Mouse (Mus musculus) CH12.LX (cell line): ENCODE data around the gene Kcne1l. TPM values are rescaled to one million over a fixed set of nuclear protein-coding genes. Genes with fewer than 3 reads are reported as not detected.

Source experiments
- DNase-seq: peaks from one replicate; pipeline ENCODE4 v3.0.0-alpha.2; 2013; ENCODE audit errors: extremely low read depth
- H3K27ac ChIP-seq: 2 replicates; pipeline ENCODE4 v1.5.1; 2012; ENCODE audit warnings: low read depth, mild to moderate bottlenecking, control low read depth, moderate library complexity; ENCODE audit not compliant: insufficient read depth
- H3K27me3 ChIP-seq: replicated peaks from 2 replicates; pipeline ENCODE3; 2012; ENCODE audit warnings: inconsistent platforms
- H3K36me3 ChIP-seq, 2 experiments: replicated peaks in 1 of 2; 2 replicates each; pipeline versions ENCODE3 to v1.6.1; 2012; ENCODE audit warnings: inconsistent platforms in 1 of 2, low read length in 1 of 2, mild to moderate bottlenecking in 1 of 2, mixed read lengths in 1 of 2, moderate library complexity in 1 of 2; ENCODE audit not compliant: control insufficient read depth in 1 of 2, insufficient read depth in 1 of 2
- H3K4me1 ChIP-seq, 2 experiments: 2 replicates each; pipeline ENCODE4 v1.6.1; 2012; ENCODE audit warnings: inconsistent platforms in 1 of 2, moderate library complexity in 1 of 2; ENCODE audit not compliant: insufficient read depth in 2 of 2, control insufficient read depth in 1 of 2
- H3K4me2 ChIP-seq: 2 replicates; pipeline ENCODE4 v1.6.1; 2012; ENCODE audit warnings: low read depth, mild to moderate bottlenecking, control low read depth; ENCODE audit not compliant: poor library complexity, insufficient read depth, severe bottlenecking
- H3K4me3 ChIP-seq, 3 experiments: fragments of 150-350 bp in 1 of 3; sonication (generic) in 1 of 3; replicated peaks in 1 of 3; 2 replicates each; pipeline versions ENCODE3 to v1.5.1; 2011 to 2012; ENCODE audit warnings: low read depth in 2 of 3, low read length in 2 of 3, mild to moderate bottlenecking in 2 of 3, moderate library complexity in 2 of 3, control low read depth in 1 of 3, improper control_type of control experiment in 1 of 3, inconsistent platforms in 1 of 3, mixed read lengths in 1 of 3; ENCODE audit not compliant: poor library complexity in 1 of 3
- H3K79me2 ChIP-seq: replicated peaks from 2 replicates; pipeline ENCODE4 v1.6.1; 2012; ENCODE audit warnings: mild to moderate bottlenecking, moderate library complexity; ENCODE audit not compliant: control insufficient read depth, poor library complexity, insufficient read depth, severe bottlenecking; ENCODE audit errors: extremely low read depth
- H3K9ac ChIP-seq: 2 replicates; pipeline ENCODE4 v1.6.1; 2012; ENCODE audit warnings: low read depth, mild to moderate bottlenecking, control low read depth, moderate library complexity; ENCODE audit not compliant: insufficient read depth
- H3K9me3 ChIP-seq: replicated peaks from 2 replicates; pipeline ENCODE3; 2012; ENCODE audit warnings: low read length, inconsistent platforms, mixed read lengths
- CHD1 ChIP-seq: IDR thresholded peaks from 2 replicates; pipeline ENCODE4 v1.6.1; 2012; ENCODE audit warnings: low read depth, low read length, improper control_type of control experiment, inconsistent platforms
- E2F4 ChIP-seq: IDR thresholded peaks from 2 replicates; pipeline ENCODE4 v1.6.1; 2011; ENCODE audit warnings: low read depth, low read length, improper control_type of control experiment; ENCODE audit not compliant: insufficient replicate concordance
- EP300 ChIP-seq: IDR thresholded peaks from 2 replicates; pipeline ENCODE4 v1.6.1; 2011; ENCODE audit warnings: low read length, improper control_type of control experiment
- ETS1 ChIP-seq: conservative IDR thresholded peaks from 2 replicates; pipeline ENCODE4 v1.6.1; 2012; ENCODE audit warnings: low read depth, mild to moderate bottlenecking, inconsistent platforms, low read length, improper control_type of control experiment, moderate library complexity
- GABPA ChIP-seq: IDR thresholded peaks from 2 replicates; pipeline ENCODE4 v1.6.1; 2012; ENCODE audit warnings: low read depth, low read length, improper control_type of control experiment, inconsistent platforms; ENCODE audit not compliant: insufficient replicate concordance
- HCFC1 ChIP-seq: IDR thresholded peaks from 2 replicates; pipeline ENCODE4 v1.6.1; 2012; ENCODE audit warnings: low read depth, mild to moderate bottlenecking, inconsistent platforms, low read length, improper control_type of control experiment
- IRF4 ChIP-seq: IDR thresholded peaks from 2 replicates; pipeline ENCODE4 v1.6.1; 2014; ENCODE audit warnings: low read depth, mild to moderate bottlenecking, inconsistent platforms, low read length, improper control_type of control experiment
- JUN ChIP-seq: IDR thresholded peaks from 2 replicates; pipeline ENCODE4 v1.6.1; 2011; ENCODE audit warnings: low read depth, mild to moderate bottlenecking, low read length, improper control_type of control experiment, moderate library complexity; ENCODE audit not compliant: insufficient read depth
- MAFK ChIP-seq: IDR thresholded peaks from 2 replicates; pipeline ENCODE4 v1.6.1; 2011; ENCODE audit warnings: low read length, improper control_type of control experiment; ENCODE audit not compliant: insufficient replicate concordance
- MAX ChIP-seq: IDR thresholded peaks from 2 replicates; pipeline ENCODE4 v1.6.1; 2011; ENCODE audit warnings: low read length, improper control_type of control experiment
- MAZ ChIP-seq: IDR thresholded peaks from 2 replicates; pipeline ENCODE4 v1.6.1; 2012; ENCODE audit warnings: low read depth, mild to moderate bottlenecking, inconsistent platforms, low read length, improper control_type of control experiment, moderate library complexity
- MEF2A ChIP-seq: IDR thresholded peaks from 2 replicates; pipeline ENCODE4 v1.6.1; 2014; ENCODE audit warnings: low read depth, mild to moderate bottlenecking, inconsistent platforms, low read length, improper control_type of control experiment, borderline replicate concordance
- MXI1 ChIP-seq: IDR thresholded peaks from 2 replicates; pipeline ENCODE4 v1.6.1; 2011; ENCODE audit warnings: mild to moderate bottlenecking, low read depth, low read length, improper control_type of control experiment
- NELFE ChIP-seq: IDR thresholded peaks from 2 replicates; pipeline ENCODE4 v1.6.1; 2011; ENCODE audit warnings: low read depth, low read length, improper control_type of control experiment
- PAX5 ChIP-seq: IDR thresholded peaks from 2 replicates; pipeline ENCODE4 v1.6.1; 2012; ENCODE audit warnings: low read length, inconsistent platforms, mixed read lengths
- POLR2A ChIP-seq: IDR thresholded peaks from 2 replicates; pipeline ENCODE4 v1.6.1; 2011; ENCODE audit warnings: low read depth, mild to moderate bottlenecking, improper control_type of control experiment, low read length
- RAD21 ChIP-seq: IDR thresholded peaks from 2 replicates; pipeline ENCODE4 v1.6.1; 2011; ENCODE audit warnings: low read depth, mild to moderate bottlenecking, low read length, improper control_type of control experiment, moderate library complexity
- RCOR1 ChIP-seq: conservative IDR thresholded peaks from 2 replicates; pipeline ENCODE4 v1.6.1; 2012; ENCODE audit warnings: low read depth, mild to moderate bottlenecking, inconsistent platforms, low read length, improper control_type of control experiment
- SMC3 ChIP-seq: IDR thresholded peaks from 2 replicates; pipeline ENCODE4 v1.6.1; 2011; ENCODE audit warnings: low read depth, low read length, improper control_type of control experiment
- TCF12 ChIP-seq: IDR thresholded peaks from 2 replicates; pipeline ENCODE4 v1.6.1; 2014; ENCODE audit warnings: low read depth, mild to moderate bottlenecking, inconsistent platforms, low read length, improper control_type of control experiment
- USF1 ChIP-seq: IDR thresholded peaks from 2 replicates; pipeline ENCODE4 v1.6.1; 2014; ENCODE audit warnings: low read depth, mild to moderate bottlenecking, inconsistent platforms, low read length, improper control_type of control experiment
- USF2 ChIP-seq: conservative IDR thresholded peaks from 2 replicates; pipeline ENCODE4 v1.6.1; 2011; ENCODE audit warnings: low read depth, low read length, improper control_type of control experiment
- ZC3H11A ChIP-seq: IDR thresholded peaks from 2 replicates; pipeline ENCODE4 v1.6.1; 2012; ENCODE audit warnings: low read depth, mild to moderate bottlenecking, inconsistent platforms, low read length, improper control_type of control experiment
- ZNF384 ChIP-seq: IDR thresholded peaks from 2 replicates; pipeline ENCODE4 v1.6.1; 2012; ENCODE audit warnings: low read depth, low read length, improper control_type of control experiment, inconsistent platforms
- dilution Hi-C: fragments of 300-500 bp; cut with MboI; formaldehyde crosslinking; loops from 2 replicates; pipeline ENCODE4 v1.14.3; 2020; ENCODE audit warnings: low sequenced_read_pairs; ENCODE audit not compliant: extremely low pct_unique_long_range_greater_than_20kb, extremely low pct_ligation_motif_present
- in situ Hi-C: fragments of 300-500 bp; cut with MboI; formaldehyde crosslinking; loops from 3 replicates; pipeline ENCODE4 v1.14.3; 2019; ENCODE audit warnings: low sequenced_read_pairs, low pct_ligation_motif_present, low pct_unique_long_range_greater_than_20kb, mixed read lengths
- polyA plus RNA-seq: library from polyadenylated mRNA; unstranded; fragments of >175 nt; gene quantifications from 2 replicates; pipeline ENCODE4 v1.2.1, GENCODE M21; 2012; ENCODE audit warnings: low read depth; ENCODE audit not compliant: insufficient read length
- total RNA-seq, 2 experiments: library from RNA; depleted of rRNA; stranded (reverse); fragments of 300-350 nt in 1 of 2; fragments of >200 nt in 1 of 2; gene quantifications; 2 replicates each; pipeline ENCODE4 v1.2.3; 2012 to 2014

Kcne1l gene
- total and polyA plus RNA-seq, 3 experiments: not detected

- Histone ChIP-seq H3K79me2 (no peaks in the 10 kb centered on the region), H3K9me3 (no peaks in the 10 kb centered on the region), H3K27me3 (no peaks in the 10 kb centered on the region), H3K4me3 (no peak overlapping the region), H3K36me3 (no peaks in the 10 kb centered on the region), H3K4me2 (no peak overlapping the region), H3K27ac (no peak overlapping the region), H3K9ac (no peak overlapping the region), H3K4me1 (peaks cover 0 to 4% of the 10 kb centered on the region in 2 experiments; a peak in 1 of 4 replicates)
- no peak for DNase-seq
- TF ChIP-seq TCF12 (no peak), USF1 (no peak), PAX5 (no peak), ZNF384 (no peak), MAZ (no peak), ZC3H11A (no peak), MAX (no peak), SMC3 (no peak), POLR2A (no peak), EP300 (no peak), CHD1 (no peak), USF2 (no peak), GABPA (no peak)
- dilution Hi-C loops (no loop called here), in situ Hi-C loops (no loop called here)
Measured at GRCm38 (mm10) chrX:142276573-142276972, 29.5 kb downstream of the Kcne1l start.

GRCm38 (mm10) chrX:142276031-142276430 lies 30.1 kb downstream of the Kcne1l start:
- no peak overlapping the region for H3K9ac ChIP-seq
- H3K9me3 ChIP-seq: no peaks in the 10 kb centered on the region
- no peak overlapping the region for H3K4me2 ChIP-seq
- no peaks in the 10 kb centered on the region for H3K27me3 ChIP-seq
- in situ Hi-C loops: no loop called here
- no peak for DNase-seq
- TF ChIP-seq POLR2A: no peak
- TF ChIP-seq MXI1: no peak
- TF ChIP-seq MEF2A: no peak
- no peak for TF ChIP-seq IRF4
- no peak for TF ChIP-seq HCFC1
- TF ChIP-seq RAD21: no peak
- TF ChIP-seq USF2: no peak
- no peak for TF ChIP-seq ZNF384
- no peak for TF ChIP-seq JUN
- no peak for TF ChIP-seq RCOR1
- no peak for TF ChIP-seq MAFK
- TF ChIP-seq ETS1: no peak
- TF ChIP-seq PAX5: no peak
- no peak for TF ChIP-seq E2F4
- TF ChIP-seq ZC3H11A: no peak
- no peak for TF ChIP-seq NELFE
- TF ChIP-seq SMC3: no peak
- dilution Hi-C loops: no loop called here
- H3K4me3 ChIP-seq: no peak overlapping the region
- peaks cover 0 to 4% of the 10 kb centered on the region in 2 experiments; a peak in 1 of 4 replicates for H3K4me1 ChIP-seq
- no peaks in the 10 kb centered on the region for H3K36me3 ChIP-seq
- no peaks in the 10 kb centered on the region for H3K79me2 ChIP-seq
- H3K27ac ChIP-seq: no peak overlapping the region
